Mouse (Mus musculus) ovary, postnatal 10 days (tissue): ENCODE results near the gene P2ry1.

Source experiments
- DNase-seq: peaks from one replicate; pipeline ENCODE4 v3.0.0; 2022; ENCODE audit warnings: low spot score

The P2ry1 gene

DNA sequence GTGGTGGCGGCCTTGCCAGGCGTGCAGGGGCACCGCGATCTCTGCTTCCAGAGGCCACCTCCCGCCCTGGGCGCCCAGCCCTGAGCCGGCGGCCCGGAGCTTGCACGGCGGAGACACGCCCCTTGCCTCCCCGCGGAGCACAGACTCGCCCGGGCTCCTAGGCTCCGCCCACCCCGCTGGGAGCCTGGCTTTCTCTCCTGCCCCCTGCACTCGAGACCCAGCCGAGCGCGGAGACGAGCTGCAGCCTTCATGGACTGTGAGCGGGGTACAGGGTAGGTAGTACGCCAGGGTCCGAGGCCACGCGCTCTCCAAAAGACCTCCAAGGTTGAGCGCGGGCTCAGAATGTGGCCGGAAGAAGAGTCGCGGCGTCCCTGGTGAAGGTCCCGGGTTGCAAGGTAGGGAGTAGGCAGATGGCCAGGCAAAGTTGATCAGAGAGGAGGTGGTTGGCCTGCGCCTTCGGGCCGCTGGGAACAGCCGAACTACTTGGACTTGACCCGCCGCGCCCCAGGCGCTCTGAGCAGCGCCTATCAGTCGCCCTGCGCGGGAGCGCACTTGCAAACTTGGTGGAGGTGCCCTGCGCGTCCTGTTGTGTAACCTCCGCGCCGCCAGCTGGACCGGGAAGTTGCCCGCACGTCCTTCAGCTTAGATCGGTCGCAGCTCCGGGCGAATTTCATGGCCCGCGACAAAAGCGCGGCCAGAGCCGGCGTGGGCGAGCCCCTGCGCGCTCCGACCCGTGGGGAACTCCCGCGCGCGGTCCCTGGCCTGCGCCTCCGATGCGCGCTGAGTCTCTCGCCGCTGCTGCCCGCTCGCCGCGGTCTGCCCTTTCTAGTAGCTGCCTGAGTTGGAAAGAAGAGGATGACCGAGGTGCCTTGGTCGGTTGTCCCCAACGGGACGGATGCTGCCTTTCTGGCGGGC, at the start of gene P2ry1:
Gene P2ry1 (plus strand): TSS at position 209 of the 915 bp plus-strand sequence.
- DNase-seq = peak; percentile 60

GRCm38 (mm10) chr3:60953199-60953736, 49.3 kb upstream of the P2ry1 start:
- DNase-seq = no peak

- DNase-seq = no peak
Observed at GRCm38 (mm10) chr3:60954073-60954472, 48.5 kb upstream of the P2ry1 start.

GRCm38 (mm10) chr3:60958769-60959168, 43.8 kb upstream of the P2ry1 start:
- no peak for DNase-seq

- DNase-seq = no peak
Observed at GRCm38 (mm10) chr3:60965137-60965536, 37.5 kb upstream of the P2ry1 start.

GRCm38 (mm10) chr3:60974944-60975343, 27.7 kb upstream of the P2ry1 start:
- no peak for DNase-seq

DNA sequence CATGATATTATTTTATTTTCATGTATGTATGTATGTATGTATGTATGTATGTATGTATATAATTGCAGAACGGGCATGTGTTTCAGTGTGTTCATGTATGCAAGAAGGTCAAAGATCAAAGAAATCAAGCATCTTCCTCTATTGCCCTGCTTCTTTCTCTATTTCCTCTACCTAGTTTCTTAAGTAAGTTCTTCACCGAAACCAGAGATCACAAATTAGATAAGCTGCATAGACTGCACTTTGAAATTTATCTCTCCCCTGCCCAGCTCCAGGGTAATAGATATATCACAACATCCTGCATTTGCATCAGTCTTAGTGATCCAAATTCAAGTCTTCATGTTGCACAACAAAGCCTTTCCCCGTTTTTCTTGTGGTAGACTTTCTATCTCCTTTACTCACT, 20.5 kb upstream of the P2ry1 start:
- no peak for DNase-seq

DNA sequence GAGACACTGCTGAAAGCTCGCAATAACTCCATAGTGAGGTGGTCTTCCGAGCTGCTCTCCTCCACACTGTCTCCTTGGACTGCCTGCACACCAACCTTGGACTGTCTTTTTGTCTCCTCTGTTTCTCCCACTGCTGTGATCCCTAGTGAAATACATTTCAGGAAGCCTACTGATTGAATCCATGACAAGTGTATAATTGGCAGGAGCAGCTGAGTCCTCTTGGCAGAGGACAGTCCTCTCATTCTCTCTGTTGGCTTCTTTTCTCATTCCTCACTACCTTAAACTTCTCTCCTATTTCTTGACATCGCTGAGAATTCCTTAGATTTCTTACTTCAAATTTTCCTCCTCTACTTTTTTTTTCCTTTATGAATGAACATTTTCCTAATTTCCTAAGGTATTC, 4.5 kb upstream of the P2ry1 start:
- DNase-seq = no peak

GRCm38 (mm10) chr3:60999715-61000114, 2.9 kb upstream of the P2ry1 start:
- DNase-seq = no peak

- no peak for DNase-seq
Observed at GRCm38 (mm10) chr3:61000747-61001146, 1.8 kb upstream of the P2ry1 start.

GRCm38 (mm10) chr3:61001852-61002586, 576 bp upstream of the P2ry1 start:
- DNase-seq = no peak

- no peak for DNase-seq
Observed at GRCm38 (mm10) chr3:61004611-61005010, 2.0 kb downstream of the P2ry1 start.

DNA sequence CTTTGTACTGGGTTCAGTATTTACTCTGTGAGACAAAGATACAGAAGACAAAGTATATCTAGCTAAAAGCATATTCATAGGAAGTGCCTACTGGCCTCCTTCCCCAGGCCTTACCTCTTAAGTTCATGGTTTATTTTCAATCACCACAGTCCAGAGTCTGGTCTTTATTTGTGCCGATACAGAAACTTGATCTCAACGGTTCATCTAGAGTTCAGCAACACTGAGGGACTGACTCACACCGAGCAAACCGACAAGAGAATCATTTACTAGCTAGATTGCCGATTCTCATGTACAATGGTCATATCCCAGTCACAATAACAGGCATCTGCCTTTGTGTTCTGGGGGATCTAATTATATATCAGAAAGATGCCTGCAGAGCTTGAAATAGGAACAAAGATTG, 9.1 kb downstream of the P2ry1 start:
- no peak for DNase-seq

GRCm38 (mm10) chr3:61012550-61012949, 10.0 kb downstream of the P2ry1 start:
- DNase-seq = no peak

DNA sequence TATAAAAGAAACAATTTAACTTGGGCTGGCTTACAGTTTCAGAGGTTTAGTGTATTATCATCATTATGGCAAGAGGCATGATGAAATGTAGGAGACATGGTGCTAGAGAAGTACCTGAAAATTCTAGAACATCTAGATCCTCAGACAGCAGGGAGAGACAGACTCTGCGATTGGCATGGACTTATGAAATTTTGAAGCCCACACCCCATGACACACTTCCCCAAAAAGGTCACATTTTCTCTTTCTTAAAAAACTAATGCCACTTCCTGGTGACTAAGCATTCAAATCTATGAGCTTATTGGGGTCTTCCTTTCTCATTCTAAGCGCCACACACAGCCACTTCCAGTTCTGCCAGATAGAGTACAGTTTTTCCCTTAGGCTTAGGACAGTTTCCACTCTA, 14.1 kb downstream of the P2ry1 start:
- no peak for DNase-seq

GRCm38 (mm10) chr3:61032100-61032499, 29.5 kb downstream of the P2ry1 start:
- no peak for DNase-seq

DNA sequence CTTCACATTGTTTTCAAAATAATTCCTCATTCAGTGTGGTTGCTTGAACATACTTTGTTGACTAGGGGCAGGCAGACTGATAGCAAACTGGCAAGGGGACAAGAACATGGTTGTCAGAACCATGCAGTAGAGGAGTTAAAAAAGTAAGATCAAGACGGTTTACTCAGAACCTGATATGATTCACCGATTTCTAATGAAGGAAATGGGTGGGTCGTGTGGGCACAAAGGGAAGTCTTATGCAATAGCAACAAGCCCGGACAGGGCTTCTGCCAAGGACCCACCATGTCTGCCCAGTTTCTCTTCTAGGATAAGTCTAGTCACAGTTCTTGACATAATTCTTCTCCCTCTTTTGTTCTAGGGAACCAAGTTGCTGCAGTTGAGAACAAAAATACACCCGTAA, 33.0 kb downstream of the P2ry1 start:
- DNase-seq = no peak

DNA sequence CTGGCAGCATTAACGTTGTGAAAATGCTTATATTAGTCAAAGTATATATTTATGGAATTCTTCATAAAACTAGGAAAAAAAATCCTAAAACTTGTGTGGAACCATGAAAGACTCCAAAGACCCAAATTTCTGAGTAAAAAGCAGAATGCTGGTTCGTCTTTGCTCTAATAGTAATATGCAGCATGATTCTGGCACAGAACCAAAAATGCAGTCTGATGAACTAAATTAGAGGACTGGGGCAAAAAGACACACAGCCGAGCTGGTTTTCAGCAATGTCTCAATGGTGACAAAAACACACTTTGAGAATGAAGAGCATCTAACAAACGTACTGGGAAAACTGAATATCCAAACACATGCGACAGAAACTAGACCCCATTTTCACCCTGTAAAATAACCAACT, 37.3 kb downstream of the P2ry1 start:
- no peak for DNase-seq

DNA sequence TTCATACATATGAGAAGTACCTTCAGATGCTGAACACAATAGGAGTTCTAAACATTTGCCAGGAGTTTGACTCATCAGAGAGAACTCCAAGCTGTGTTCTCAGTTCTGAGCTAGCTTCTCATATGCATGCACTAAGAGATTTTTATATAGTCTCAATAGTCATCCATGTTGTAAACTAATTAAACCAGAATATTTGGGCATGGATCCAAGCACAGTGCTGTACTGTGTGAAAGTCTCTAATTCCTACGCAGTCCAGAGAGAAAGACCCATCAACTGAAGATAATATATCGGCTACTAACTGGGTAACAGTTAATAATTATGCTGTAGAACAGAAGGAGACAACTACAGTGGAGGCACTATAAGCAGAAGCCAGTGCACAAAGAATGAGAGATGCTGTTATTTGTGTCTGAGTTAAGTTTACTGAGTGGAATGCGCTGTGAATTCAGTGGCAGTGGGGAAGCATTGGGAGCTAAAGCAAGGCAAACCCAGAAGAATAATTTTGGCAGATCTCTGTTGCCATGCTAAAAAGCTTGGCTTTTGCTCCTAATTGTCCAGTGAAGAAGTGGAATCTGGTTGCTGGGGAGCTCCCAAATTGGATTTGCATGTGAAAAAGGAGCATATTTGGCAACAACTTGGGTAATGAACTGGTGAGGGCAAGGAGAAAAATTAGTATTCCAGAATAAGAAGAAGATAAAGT, 47.5 kb downstream of the P2ry1 start:
- DNase-seq = no peak
